Mouse (Mus musculus): Measurements from ENCODE around the gene Atg9b. TPM values are rescaled to one million over a fixed set of nuclear protein-coding genes. Genes with fewer than 3 reads are reported as not detected.
A peak's percentile ranks its signal among the peaks of the same experiment; 100 is the strongest.

The Atg9b gene
- polyA plus RNA-seq, 1 experiment: 0.89 TPM

GRCm38 (mm10) chr5:24360792-24361454 lies 31.0 kb downstream of the Atg9b start:
- Histone ChIP-seq H3K27me3 (replicated peaks; ENCODE audit: control insufficient read depth, insufficient read depth, low read length) (no peaks in the 10 kb centered on the region), H3K4me1 (ENCODE audit: control insufficient read depth, insufficient read depth, low read length) (no peaks in the 10 kb centered on the region), H3K4me3 (ENCODE audit: insufficient read depth, low read depth, low read length) (no peak overlapping the region), H3K27ac (ENCODE audit: insufficient read depth, low read depth, low read length) (no peak overlapping the region), H3K36me3 (ENCODE audit: control insufficient read depth, insufficient read depth, low read length) (no peaks in the 10 kb centered on the region)
- peak; percentile 97 for TF ChIP-seq CTCF (conservative IDR thresholded peaks at IDR 0.05; ENCODE audit: insufficient read depth, insufficient read length, low read depth, low read length)
- no peak for TF ChIP-seq POLR2A (IDR thresholded peaks at IDR 0.05; ENCODE audit: low read depth, low read length)
- 2% methylated on average over 7 of the region's 7 CpGs for WGBS
- peak; percentile 87 for DNase-seq

DNA sequence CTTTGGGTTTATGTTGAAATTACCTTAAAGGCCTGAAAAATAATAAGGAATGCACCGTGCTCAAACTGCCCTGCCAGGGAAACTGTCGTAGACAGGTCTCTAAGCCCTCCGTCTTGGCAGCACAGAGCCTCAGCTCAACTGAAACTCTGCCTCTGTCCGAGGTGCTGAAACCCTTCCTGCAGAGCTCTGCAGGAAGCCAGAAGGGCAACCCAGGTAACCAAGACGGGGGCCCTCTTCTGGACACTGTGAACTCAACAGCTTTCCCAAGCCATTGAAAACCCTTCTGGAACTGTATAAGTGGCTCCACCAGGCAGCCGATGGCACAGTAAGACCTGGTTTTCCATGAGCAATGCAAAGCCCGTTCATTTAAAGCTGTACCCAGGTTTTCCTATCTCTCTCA lies 34.5 kb downstream of the Atg9b start:
- H3K36me3 ChIP-seq (ENCODE audit: control insufficient read depth, insufficient read depth, low read length): no peaks in the 10 kb centered on the region
- TF ChIP-seq POLR2A (IDR thresholded peaks at IDR 0.05; ENCODE audit: low read depth, low read length) (no peak), CTCF (conservative IDR thresholded peaks at IDR 0.05; ENCODE audit: insufficient read depth, insufficient read length, low read depth, low read length) (peak; percentile 57; the same call in 1 of the 2 replicates)

GRCm38 (mm10) chr5:24356764-24357163 lies 35.2 kb downstream of the Atg9b start:
- 45% methylated on average over 4 of the region's 4 CpGs for WGBS
- H3K27ac ChIP-seq (ENCODE audit: insufficient read depth, low read depth, low read length): no peak overlapping the region
- DNase-seq: no peak
- no peaks in the 10 kb centered on the region for H3K36me3 ChIP-seq (ENCODE audit: control insufficient read depth, insufficient read depth, low read length)
- no peak overlapping the region for H3K4me3 ChIP-seq (ENCODE audit: insufficient read depth, low read depth, low read length)
- TF ChIP-seq CTCF (conservative IDR thresholded peaks at IDR 0.05; ENCODE audit: insufficient read depth, insufficient read length, low read depth, low read length): no peak
- no peak for TF ChIP-seq POLR2A (IDR thresholded peaks at IDR 0.05; ENCODE audit: low read depth, low read length)
- H3K4me1 ChIP-seq (ENCODE audit: control insufficient read depth, insufficient read depth, low read length): 0 out of 2 replicates have a peak, but pooled peaks cover 3% of the 10 kb centered on the region
- no peaks in the 10 kb centered on the region for H3K27me3 ChIP-seq (replicated peaks; ENCODE audit: control insufficient read depth, insufficient read depth, low read length)

More for the DNA sequence above, 34.5 kb downstream of the Atg9b start:
- no peaks in the 10 kb centered on the region for H3K4me1 ChIP-seq (ENCODE audit: control insufficient read depth, insufficient read depth, low read length)
- WGBS: 4% methylated on average over 7 of the region's 7 CpGs
- DNase-seq: peak; percentile 77
- no peaks in the 10 kb centered on the region for H3K27me3 ChIP-seq (replicated peaks; ENCODE audit: control insufficient read depth, insufficient read depth, low read length)
- H3K27ac ChIP-seq (ENCODE audit: insufficient read depth, low read depth, low read length): no peak overlapping the region
- H3K4me3 ChIP-seq (ENCODE audit: insufficient read depth, low read depth, low read length): no peak overlapping the region

GRCm38 (mm10) chr5:24353327-24353726 lies 38.6 kb downstream of the Atg9b start:
- no peak overlapping the region for H3K4me3 ChIP-seq (ENCODE audit: insufficient read depth, low read depth, low read length)
- H3K27ac ChIP-seq (ENCODE audit: insufficient read depth, low read depth, low read length): no peak overlapping the region
- 36% methylated on average over 4 of the region's 4 CpGs for WGBS
- TF ChIP-seq POLR2A (IDR thresholded peaks at IDR 0.05; ENCODE audit: low read depth, low read length): no peak
- no peak for TF ChIP-seq CTCF (conservative IDR thresholded peaks at IDR 0.05; ENCODE audit: insufficient read depth, insufficient read length, low read depth, low read length)
- H3K36me3 ChIP-seq (ENCODE audit: control insufficient read depth, insufficient read depth, low read length): no peaks in the 10 kb centered on the region
- H3K27me3 ChIP-seq (replicated peaks; ENCODE audit: control insufficient read depth, insufficient read depth, low read length): no peaks in the 10 kb centered on the region
- peaks cover 4% of the 10 kb centered on the region; the same call in 1 of the 2 replicates for H3K4me1 ChIP-seq (ENCODE audit: control insufficient read depth, insufficient read depth, low read length)
- no peak for DNase-seq

DNA sequence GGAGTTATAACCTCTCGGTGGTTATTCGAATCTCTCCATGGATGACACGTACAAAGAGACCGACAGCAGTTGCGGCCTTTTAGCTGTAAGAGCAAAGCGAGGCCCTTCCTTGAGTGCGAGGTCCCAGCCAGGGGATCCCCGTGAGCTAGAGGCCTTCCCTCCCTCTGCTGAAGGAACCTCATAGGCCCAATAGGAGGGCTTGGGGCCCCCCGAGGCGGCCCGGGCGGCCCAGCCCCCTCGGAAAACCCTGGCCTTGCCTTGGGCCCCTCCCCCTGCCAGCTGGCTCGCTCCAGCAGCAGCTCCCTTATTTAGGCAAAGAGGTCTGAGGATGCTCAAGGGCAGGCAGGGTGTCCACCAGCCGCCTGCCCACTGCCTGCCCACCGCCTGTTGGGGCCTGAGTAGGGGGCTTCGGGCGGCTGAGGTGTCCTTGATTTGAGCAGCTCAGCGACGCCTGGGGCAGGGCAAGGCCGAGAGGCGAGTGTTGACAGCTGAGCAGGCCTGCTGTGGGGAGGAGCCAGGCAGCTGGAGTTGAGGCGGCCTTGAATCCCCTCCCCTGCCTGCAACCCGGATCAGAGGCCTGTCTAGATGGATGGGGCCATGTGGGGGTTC lies 39.6 kb downstream of the Atg9b start:
- no peak for TF ChIP-seq POLR2A (IDR thresholded peaks at IDR 0.05; ENCODE audit: low read depth, low read length)
- TF ChIP-seq CTCF (conservative IDR thresholded peaks at IDR 0.05; ENCODE audit: insufficient read depth, insufficient read length, low read depth, low read length): no peak
- WGBS: 16% methylated on average over 24 of the region's 24 CpGs
- H3K4me1 ChIP-seq (ENCODE audit: control insufficient read depth, insufficient read depth, low read length): peaks cover 4% of the 10 kb centered on the region; the same call in 1 of the 2 replicates
- no peak overlapping the region for H3K4me3 ChIP-seq (ENCODE audit: insufficient read depth, low read depth, low read length)
- no peak overlapping the region for H3K27ac ChIP-seq (ENCODE audit: insufficient read depth, low read depth, low read length)
- no peaks in the 10 kb centered on the region for H3K36me3 ChIP-seq (ENCODE audit: control insufficient read depth, insufficient read depth, low read length)
- DNase-seq: no peak
- no peaks in the 10 kb centered on the region for H3K27me3 ChIP-seq (replicated peaks; ENCODE audit: control insufficient read depth, insufficient read depth, low read length)

GRCm38 (mm10) chr5:24351701-24352171 lies 40.2 kb downstream of the Atg9b start:
- peak; percentile 59 for DNase-seq
- Histone ChIP-seq H3K4me1 (ENCODE audit: control insufficient read depth, insufficient read depth, low read length) (peaks cover 4% of the 10 kb centered on the region; the same call in 1 of the 2 replicates), H3K36me3 (ENCODE audit: control insufficient read depth, insufficient read depth, low read length) (no peaks in the 10 kb centered on the region), H3K4me3 (ENCODE audit: insufficient read depth, low read depth, low read length) (peak overlapping the region; percentile 57), H3K27me3 (replicated peaks; ENCODE audit: control insufficient read depth, insufficient read depth, low read length) (no peaks in the 10 kb centered on the region), H3K27ac (ENCODE audit: insufficient read depth, low read depth, low read length) (no peak overlapping the region)
- TF ChIP-seq POLR2A (IDR thresholded peaks at IDR 0.05; ENCODE audit: low read depth, low read length) (no peak), CTCF (conservative IDR thresholded peaks at IDR 0.05; ENCODE audit: insufficient read depth, insufficient read length, low read depth, low read length) (no peak)
- under 1% methylated on average over 41 of the region's 41 CpGs for WGBS

DNA sequence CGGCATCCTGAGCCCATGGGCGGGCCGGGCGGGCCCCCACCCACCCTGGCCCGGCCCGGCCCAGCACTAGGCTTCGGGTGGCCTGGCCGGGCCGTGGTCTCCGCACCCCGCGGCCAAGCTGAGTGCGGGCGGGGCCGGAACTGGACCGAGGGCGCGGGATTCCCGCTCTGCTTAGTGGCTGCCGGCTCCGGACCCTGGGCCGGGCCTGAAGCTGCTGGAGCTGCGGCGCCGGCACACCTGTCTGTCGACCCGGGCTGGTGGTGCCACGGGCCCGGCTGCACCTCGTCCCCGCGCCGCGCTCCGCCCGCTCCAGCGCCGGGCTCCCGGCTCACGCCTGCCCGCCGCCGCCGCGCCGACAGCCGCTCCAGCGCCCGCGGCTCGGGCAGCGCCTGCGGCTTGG lies 40.7 kb downstream of the Atg9b start, which contains the start of gene Kcnh2:
Gene Kcnh2, minus strand, starts transcription at position 327 of the 400 bp plus-strand sequence.
- H3K36me3 ChIP-seq (ENCODE audit: control insufficient read depth, insufficient read depth, low read length): no peaks in the 10 kb centered on the region
- peak; percentile 5 for DNase-seq
- peak within 1 kb of the TSS; percentile 57 for H3K4me3 ChIP-seq (ENCODE audit: insufficient read depth, low read depth, low read length)
- TF ChIP-seq CTCF (conservative IDR thresholded peaks at IDR 0.05; ENCODE audit: insufficient read depth, insufficient read length, low read depth, low read length) (no peak), POLR2A (IDR thresholded peaks at IDR 0.05; ENCODE audit: low read depth, low read length) (no peak)
- peaks cover 4% of the 10 kb centered on the region; the same call in 1 of the 2 replicates for H3K4me1 ChIP-seq (ENCODE audit: control insufficient read depth, insufficient read depth, low read length)
- WGBS: under 1% methylated on average over 53 of the region's 53 CpGs
- no peaks in the 10 kb centered on the region for H3K27me3 ChIP-seq (replicated peaks; ENCODE audit: control insufficient read depth, insufficient read depth, low read length)
- no peak within 1 kb of the TSS for H3K27ac ChIP-seq (ENCODE audit: insufficient read depth, low read depth, low read length)
